Mouse (Mus musculus) right cerebral cortex, postnatal 10 days (tissue): ENCODE results near the gene Slc41a3.
A peak's percentile ranks its signal among the peaks of the same experiment; 100 is the strongest.
"Not testable (repeated sequence)": the region's sequence is repeated elsewhere in the genome, so short reads cannot be mapped to it uniquely, and the experiment has no call there.

Source experiments
- DNase-seq, 2 experiments: peaks; one replicate each; pipeline ENCODE4 v3.0.0; 2021; ENCODE audit warnings: low spot score in 2 of 2

Gene Slc41a3

DNA sequence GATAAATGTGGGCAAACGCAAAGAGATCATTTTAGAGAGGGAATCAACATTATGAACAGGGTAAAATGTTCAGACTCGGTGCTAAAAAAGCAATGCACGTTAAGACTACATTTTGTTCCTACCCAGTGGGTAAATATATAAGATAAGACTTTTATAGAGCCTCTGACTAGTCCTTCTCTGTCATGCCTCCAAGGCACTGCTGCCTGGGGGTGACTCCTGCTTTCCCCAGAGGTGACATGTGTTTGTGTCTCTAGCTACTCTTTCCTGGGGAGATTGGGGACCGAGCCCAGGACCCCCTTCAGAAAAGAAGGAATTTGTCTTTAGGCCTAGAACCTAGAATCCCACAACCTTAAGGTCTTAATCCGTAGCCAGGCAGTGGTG, 18.9 kb downstream of the Slc41a3 start:
- DNase-seq: no peak

DNA sequence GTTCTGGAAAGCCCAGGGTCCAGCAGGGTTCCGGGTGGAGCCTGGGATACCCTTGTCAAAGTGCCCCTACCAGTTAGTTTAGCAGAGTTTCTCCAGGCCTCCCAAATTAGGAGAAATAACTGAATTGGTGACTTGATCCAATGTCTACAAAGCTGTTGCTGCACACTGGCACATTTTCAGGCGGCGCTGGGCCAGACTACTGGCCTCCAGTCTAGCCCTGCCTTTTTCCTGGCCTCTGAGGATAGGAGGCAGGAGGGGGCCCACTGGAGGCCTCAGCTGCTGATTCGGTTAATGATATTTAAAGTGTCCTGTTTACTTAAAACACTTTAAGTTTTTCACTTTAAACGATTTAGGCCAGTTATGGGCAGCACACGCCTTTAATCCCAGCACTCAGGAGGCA, 19.7 kb downstream of the Slc41a3 start:
- peak in 1 of 2 experiments; percentile 61 for DNase-seq

DNA sequence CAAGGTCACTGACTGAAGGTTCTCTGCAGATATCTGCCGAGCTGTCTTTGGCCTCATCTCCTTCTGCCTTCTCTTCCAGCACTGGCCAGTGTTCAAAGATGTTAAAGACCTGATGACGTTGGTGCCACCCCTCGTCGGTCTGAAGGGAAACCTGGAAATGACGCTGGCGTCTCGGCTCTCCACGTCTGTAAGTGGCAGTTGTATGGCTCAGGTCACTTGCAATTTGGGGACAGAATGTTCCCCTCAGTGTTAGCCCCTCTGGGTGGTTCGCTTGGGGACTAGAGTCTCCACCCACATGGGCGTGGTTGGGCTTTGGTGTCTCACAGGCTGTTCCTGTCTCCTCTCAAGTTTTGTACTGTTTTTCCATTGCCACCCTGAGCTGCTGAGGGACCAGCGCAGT, 20.2 kb downstream of the Slc41a3 start:
- DNase-seq: no peak

DNA sequence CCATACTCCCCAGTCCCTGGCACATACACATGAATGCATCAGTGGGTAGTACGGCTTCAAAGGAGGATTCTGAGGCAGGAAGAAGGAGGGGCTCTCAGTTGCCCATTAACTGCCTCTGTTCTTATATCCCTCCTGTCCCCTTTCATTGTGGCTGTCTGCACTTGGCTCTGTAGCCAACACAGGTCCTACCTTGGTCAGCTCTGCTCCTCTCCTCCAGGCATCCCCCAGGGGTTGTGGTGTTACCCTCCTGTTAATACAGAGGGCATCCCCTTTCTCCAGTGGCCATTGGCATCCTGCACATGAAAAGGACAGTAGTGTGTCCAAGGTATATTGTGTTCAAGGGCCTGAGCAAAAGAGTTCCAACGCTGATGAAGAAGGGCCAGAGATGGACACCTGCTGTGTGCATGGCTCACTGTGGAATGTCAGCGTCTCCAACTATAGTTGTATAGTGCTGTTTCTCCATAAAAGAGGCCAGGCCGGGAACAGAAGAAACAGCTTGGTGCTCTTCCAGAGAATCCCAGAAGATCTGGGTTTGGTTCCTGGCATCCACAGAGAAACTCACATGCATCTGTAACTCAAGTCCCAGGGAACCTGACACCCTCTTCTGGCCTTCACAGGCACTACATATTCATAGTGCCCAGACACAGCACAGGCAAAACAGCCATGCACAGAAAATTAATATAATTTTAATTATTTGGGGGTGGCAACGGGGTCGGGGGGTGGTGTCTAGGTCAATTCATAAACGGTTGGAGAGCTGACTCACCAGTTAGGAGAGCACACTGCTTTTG, 20.9 kb downstream of the Slc41a3 start:
- DNase-seq: no peak

DNA sequence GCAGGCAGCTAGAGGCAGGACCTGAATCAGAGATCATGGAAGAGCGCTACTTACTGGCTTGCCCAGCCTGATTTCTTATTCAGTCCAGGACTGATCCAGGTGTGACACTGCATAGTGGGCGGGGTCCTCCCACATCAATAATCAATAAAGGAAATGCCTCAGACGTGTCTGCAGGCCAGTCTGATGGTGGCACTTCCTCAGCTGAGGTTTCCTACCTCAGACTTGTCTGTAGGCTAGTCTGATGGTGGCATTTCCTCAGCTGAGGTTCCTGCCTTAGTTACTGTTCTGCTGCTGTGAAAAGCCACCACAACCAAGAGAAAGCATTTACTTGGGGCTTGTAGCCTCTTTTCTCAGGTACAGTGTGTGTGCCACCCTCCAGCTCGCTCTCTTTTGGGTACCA, 23.0 kb downstream of the Slc41a3 start:
- DNase-seq: no peak

DNA sequence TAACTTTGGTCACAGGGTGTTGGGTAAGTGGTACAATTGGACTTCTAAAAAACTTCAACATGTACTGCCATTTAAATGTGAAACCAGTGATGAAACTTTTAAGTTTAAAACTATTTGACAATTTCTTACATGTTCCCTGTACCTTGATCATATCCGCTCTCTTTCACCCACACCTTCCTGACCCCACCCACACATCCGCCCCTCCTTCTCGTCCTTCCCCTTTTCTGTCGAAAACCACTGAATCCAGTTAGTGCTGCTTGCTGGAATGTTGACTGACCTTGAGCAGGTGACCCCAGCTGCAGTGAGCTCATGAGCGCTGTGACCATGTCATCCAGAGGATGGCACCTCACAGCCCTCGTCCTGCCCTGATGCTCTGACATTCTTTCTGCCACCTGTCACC, 25.0 kb downstream of the Slc41a3 start:
- no peak for DNase-seq

DNA sequence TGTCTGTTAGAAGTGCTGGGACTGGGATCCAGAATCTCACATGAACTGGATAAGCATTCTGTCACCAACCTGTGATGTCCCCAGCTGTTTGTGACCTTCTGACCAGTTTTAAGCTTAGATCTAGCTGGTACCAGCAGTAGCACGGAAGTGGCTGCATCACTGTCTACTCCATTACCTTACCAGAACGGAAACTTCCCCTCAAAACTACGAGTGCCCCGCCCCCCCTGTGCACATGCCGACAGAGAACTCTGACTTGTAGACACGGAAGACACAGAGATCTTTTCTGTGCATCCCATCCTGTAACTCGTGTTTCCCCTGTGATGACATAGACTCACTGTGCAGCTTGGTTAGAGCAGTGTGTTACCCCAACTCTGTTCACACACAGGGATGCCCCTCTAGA, 25.9 kb downstream of the Slc41a3 start:
- no peak for DNase-seq

DNA sequence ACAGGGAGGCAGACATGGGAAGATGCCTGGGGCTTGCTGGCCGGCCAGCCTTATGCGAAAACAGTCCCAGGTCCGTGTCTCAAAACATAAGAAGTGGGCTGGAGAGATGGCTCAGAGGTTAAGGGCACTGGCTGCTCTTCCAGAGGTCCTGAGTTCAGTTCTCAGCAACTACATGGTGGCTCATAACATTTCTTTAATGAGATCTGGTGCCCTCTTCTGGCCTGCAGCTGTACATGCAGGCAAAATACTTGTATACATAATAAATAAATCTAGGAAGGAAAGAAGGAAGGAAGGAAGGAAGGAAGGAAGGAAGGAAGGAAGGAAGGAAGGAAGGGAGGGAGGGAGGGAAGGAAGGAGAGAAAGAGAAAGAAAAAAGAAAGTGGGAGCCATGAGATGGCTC, 28.0 kb downstream of the Slc41a3 start:
- DNase-seq: not testable (repeated sequence)

DNA sequence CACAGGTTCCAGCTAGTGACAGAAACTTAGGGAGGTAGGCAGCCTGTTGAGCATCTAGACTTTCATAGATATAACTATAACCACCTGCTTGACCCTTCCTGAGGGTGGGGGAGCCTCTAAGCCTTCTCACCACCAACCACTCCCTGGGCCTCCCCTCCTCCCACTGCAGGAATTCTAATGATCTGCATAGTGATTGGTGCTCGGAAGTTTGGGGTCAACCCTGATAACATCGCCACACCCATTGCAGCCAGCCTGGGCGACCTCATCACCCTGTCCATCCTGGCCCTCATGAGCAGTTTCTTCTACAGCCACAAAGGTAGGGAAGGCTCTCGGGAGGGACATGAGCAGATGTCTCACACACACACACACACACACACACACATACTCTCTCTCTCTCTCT, 30.6 kb downstream of the Slc41a3 start:
- DNase-seq: no peak

DNA sequence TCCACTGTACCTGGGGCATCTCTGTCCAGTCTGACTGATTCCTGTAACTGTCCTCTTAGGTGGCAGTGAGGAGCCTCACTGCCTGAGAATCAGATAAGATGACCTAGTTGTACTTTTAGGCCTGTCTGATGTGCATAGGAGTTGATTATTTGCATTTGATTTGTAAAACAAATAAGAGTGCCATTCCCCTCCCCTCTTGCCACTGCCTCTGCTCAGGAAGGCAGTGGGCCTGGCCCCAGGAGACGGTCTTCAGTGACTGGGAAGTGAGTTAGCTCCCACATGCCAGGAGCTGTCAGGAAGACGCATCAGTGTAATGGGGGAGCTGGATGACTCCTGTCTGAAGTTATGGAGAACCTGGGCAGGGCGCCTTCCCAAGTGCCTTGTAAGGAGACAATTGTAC, 31.1 kb downstream of the Slc41a3 start:
- DNase-seq: no peak

DNA sequence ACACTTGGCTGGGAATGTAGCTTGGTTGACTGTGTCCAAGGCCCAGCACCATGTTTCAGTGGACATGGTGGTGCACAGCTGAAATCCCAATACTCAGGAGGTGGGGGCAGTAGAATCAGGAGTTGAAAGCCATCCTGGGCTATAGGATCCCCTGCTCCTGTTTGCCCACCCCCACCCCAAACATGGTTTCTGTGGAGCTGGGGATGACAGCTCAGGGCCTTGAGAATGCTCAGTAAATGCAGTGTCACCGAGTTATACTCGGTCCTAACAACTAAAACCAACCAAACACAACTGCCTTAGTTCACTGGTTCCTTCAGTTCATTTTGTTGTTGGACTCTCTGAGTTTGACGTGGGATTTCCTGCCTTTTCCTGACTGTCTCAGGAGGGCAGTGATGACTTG, 38.5 kb downstream of the Slc41a3 start:
- DNase-seq: no peak

DNA sequence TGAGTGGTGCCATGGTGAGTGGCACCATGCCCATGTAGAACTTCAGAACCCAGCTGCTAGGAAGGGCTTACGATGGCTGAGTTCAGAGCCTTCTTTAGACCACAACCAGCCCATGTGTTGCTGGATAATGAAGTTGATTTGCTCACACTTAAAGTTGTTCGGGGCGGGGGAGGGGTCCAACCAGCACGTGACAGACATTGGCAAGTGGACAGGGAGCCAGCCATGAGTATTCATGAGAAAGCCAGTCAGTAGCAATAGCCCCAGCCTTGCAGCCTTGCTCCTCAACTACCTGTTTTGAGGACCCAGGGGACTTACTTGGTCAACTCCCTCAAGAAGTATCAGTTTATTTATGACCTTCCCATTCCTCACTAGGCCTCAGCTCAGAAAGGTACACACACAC, 40.4 kb downstream of the Slc41a3 start:
- no peak for DNase-seq

DNA sequence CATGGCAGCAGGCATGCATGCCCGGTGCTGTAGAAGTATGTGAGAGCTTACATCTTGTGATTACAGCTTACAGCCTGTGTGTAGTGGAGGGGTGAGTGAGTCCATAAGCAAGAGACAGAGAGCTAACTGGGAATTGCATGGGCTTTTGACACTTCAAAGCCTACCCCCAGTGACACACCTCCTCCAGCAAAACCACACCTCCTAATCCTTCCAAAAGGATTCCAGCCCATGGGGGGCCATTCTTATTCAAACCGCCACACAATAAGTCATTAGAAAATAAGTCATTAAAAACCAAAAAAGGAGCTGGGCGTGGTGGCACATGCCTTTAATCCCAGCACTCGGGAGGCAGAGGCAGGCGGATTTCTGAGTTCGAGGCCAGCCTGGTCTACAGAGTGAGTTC, 43.9 kb downstream of the Slc41a3 start:
- DNase-seq: no peak

DNA sequence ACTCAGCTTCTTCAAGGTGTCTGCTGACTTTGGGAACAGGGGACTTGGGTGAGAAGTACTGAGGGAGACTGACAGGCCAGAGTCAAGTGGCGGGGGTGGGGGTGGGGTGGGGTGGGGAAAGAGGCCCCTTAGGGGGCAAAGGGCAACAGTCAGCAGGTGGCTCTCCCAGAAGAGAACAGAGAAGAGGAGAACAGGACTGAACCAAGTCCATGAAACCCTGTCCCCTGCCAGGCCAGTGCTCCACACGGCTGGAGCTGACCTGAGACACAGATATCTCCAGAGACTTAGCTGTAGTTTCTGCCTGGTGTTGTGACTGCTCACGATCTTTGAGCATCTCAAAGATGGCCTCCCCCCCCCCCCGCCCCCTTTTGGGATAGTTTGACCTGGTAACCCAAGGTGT, 44.8 kb downstream of the Slc41a3 start:
- DNase-seq: no peak

DNA sequence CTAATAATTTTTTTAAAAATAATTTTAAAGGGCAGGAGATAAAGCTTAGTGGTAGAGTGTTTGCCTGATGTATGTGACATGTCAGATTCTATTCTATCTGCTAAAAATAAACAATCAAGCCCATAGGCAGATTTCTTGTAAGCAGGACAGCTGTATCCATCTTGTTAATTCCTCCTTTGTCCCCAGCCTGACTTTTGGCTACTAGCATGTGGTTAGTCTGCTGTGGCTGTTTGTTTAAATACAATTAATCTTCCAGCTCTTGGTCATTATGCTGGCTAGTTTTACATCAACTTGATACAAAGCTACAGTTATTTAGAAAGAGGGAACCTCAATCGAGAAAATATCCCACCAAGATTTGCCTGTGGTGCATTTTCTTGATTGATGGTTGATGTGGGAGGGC, 46.1 kb downstream of the Slc41a3 start:
- DNase-seq: no peak

DNA sequence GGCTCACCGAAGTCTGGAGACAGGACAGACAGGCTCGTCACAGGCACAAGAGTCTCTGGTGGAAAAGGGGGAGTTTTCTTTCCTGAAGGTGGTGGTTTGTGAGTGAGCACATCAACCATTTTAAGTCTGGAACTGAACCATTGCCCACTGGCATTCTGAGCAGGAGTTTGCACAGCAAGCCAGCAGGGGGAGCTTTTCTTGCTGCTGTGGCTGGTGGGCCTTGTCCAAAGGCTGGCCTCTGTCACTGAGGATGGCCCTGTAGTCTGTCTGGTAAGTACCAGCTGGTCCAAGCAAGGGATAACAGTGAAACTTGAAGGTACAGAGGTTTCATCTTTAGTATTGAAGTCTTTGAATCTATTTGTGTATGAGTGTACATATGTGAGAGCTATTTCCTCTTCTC, 49.2 kb downstream of the Slc41a3 start:
- DNase-seq: peak in 1 of 2 experiments; percentile 58

DNA sequence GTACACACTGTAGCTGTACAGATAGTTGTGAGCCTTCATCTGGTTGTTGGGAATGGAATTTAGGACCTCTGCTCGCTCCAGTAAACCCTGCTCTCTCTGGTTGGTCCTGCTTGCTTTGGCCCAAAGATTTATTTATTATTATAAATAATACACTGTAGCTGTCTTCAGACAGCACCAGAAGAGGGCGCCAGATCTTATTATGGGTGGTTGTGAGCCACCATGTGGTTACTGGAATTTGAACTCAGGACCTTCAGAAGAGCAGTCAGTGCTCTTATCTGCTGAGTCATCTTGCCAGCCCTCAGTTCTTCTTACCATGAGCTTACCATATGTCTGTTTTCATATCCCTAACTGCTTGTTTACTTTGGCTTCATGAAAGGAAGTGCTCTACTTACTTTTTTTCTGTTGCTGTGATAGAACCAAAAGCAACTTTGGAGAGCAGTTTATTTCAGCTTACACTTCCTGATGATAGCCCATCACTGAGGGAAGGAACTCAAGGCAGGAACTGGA, 51.9 kb downstream of the Slc41a3 start:
- DNase-seq: not testable (repeated sequence)

DNA sequence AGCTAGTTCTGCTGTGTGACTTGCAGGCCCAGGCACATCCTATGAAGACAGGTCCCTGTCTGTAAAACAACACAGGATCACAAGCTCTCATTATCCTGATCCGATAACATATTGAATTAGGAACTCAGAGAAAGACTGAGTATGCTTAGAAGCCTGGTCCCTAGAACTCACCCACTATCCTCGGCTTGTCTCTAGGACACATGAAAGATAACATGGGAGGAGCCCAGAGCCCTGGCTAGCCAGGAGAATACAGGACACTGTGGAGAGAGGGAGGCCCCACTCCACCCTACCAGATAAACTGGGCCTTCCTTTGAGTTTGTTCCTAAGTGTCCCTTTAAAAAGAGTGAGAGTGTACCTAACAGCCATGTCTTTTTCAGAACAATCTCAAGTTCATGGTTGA, 55.4 kb downstream of the Slc41a3 start:
- DNase-seq: no peak

DNA sequence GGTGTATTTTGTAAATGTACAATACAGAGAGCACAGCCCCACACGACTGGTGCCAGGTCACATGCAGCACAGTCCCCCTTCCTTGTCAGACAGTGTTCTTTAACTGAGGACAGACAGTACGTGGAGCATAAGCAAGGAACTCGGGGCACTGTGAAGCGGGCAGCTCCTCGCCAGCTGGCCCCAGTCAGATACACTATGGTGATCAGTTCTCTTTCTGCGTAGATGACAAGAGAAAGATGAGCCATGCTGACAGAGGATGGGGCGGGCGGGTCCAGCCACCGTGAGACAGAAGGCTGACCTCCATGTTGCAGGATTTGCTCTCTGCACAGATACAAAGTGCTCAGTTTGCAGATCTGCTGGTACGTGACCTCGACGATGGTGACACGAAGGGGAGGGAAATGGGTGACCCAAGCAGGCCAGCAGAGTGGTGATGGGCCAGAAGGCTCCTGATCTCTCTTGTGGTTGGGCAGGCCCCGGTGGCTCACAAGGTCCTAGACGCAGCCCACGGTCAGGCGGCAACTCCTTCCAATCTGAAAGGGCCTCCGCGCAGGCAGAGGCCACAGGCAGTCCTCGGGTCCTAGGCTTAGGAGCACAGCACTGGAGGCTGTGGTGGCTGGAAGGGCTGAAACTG, 56.0 kb downstream of the Slc41a3 start:
- no peak for DNase-seq

DNA sequence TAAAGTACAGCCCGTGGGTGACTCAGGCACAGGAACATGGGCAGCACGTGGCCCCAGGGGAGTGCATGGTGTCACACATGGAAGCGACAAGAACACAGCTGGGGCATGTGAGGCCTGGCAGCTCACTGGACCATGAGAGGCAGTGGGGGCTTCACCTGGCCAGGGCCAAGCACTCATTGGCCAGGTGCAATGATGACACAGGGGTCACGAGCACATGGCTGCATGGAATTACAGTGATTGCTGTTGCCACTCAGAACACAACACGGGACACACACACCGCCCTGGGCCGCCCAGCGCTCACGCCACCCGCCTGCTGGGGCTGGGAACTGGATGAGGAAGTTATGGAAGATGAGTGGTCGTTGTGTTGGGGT, 56.5 kb downstream of the Slc41a3 start:
- no peak for DNase-seq

DNA sequence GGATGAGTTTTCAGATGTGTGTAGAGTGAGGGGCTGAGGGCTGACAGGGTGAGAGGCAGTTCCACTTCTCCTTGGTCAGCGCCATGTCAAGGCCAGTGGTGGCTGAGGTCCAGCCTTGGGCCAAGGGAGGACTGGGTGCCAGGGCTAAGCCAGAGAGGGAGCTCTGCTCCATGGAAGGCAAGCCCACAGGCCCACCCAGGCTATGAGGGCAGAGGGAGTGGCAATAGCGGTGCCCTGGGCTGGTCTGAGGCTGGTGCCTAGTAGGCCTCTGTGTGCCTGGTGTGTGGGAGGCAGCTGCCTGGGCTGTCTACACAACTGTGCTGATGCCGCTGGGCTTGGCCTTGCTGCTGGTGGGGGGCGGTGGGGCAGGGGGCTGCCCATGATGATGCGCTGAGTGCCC, 57.6 kb downstream of the Slc41a3 start:
- no peak for DNase-seq

DNA sequence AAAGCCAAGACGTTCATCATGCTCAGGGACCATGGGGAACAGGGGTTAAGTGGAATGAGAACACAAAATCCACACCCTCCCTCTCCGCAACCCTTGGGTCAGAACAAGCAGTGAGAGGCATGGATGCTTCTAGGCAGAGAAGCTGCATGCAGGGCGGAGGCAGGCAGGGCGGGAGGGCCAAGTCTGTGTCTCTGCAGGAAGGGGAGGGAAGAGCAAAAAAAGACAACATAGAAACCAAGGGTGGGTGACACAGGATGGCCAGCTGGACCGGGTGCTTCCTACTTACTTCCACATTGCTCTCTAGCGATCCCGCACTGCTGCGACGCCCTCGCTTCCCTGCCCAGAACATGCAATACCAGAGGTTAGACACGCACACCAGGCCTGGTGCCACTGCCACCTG, 59.2 kb downstream of the Slc41a3 start:
- no peak for DNase-seq

DNA sequence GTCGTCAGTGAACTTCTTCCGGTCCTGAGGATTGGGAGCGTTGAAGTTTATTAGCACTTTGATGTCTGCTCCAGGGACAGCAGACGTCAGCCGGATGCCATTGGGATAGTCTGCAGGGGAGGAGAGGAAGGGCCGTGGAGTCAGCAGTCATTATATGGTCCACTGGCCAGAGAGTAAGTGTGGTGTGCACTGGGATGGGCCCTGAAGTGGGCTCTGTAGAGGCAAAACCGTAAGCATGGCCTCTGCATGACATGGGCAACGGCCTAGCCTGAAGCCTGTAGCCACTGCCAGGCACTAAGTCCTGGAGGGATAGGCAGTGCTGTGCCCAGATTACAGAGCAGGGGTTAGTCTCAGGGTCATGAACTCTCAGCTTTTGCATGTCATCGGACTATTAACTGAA, 64.2 kb downstream of the Slc41a3 start:
- DNase-seq: no peak

DNA sequence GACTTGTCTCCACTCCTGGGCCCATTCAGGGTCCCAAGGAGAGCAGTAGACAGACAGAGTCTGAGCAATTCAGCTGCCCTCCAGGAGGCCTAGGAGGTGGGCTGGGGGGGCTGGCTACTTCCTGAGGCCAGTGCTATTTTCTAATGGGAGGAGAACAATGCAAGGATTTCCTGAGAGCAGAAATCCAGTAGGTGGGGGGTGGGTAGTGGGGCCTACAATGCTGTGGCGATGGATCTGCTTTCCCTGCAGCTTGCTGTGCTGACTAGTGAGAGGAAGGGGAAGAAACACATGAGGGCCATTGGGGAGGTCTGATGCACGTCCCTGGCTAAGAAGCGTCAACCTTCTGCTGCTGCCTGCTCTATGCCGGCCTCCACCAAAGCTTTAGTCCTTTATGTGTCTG, 74.2 kb downstream of the Slc41a3 start:
- DNase-seq: no peak
